Mouse (Mus musculus): ENCODE results near the gene Pth2. TPM values are rescaled to one million over a fixed set of nuclear protein-coding genes. Genes with fewer than 3 reads are reported as not detected.

The Pth2 gene
- total and polyA plus RNA-seq, 3 experiments = not detected

- Histone ChIP-seq H3K36me3 (ENCODE audit: control insufficient read depth, insufficient read depth, low read length) (no peaks in the 10 kb centered on the region), H3K4me1 (ENCODE audit: control insufficient read depth, insufficient read depth, low read length) (peaks cover 2% of the 10 kb centered on the region), H3K79me2 (replicated peaks; ENCODE audit: control insufficient read depth, insufficient read depth, low read length) (no peaks in the 10 kb centered on the region), H3K4me3 (no peak overlapping the region), H3K27me3 (ENCODE audit: control insufficient read depth, insufficient read depth, low read length) (peaks cover 8% of the 10 kb centered on the region), H3K27ac (no peak overlapping the region), H3K9ac (ENCODE audit: low read depth, low read length) (no peak overlapping the region)
- 47% methylated on average over 5 of the region's 5 CpGs for WGBS
- intact Hi-C loops (cut with DNase I) = loop anchor here (5.0 kb wide), 1 partner anchor 132 kb away; no protein-coding TSS in a partner anchor
- TF ChIP-seq CTCF (IDR thresholded peaks at IDR 0.05) (no peak), EP300 (IDR thresholded peaks at IDR 0.05; ENCODE audit: insufficient read depth, low read depth, low read length) (no peak), POLR2A (IDR thresholded peaks at IDR 0.05; ENCODE audit: insufficient read depth, low read depth, low read length) (no peak)
- DNase-seq = no peak
These were observed 16.0 kb upstream of the Pth2 start for GRCm38 (mm10) chr7:45164833-45165232.

- Histone ChIP-seq H3K4me1 (ENCODE audit: control insufficient read depth, insufficient read depth, low read length) (peaks cover 2% of the 10 kb centered on the region), H3K36me3 (ENCODE audit: control insufficient read depth, insufficient read depth, low read length) (no peaks in the 10 kb centered on the region), H3K27ac (no peak overlapping the region), H3K79me2 (replicated peaks; ENCODE audit: control insufficient read depth, insufficient read depth, low read length) (no peaks in the 10 kb centered on the region), H3K4me3 (no peak overlapping the region), H3K9ac (ENCODE audit: low read depth, low read length) (no peak overlapping the region), H3K27me3 (ENCODE audit: control insufficient read depth, insufficient read depth, low read length) (peaks cover 8% of the 10 kb centered on the region)
- TF ChIP-seq EP300 (IDR thresholded peaks at IDR 0.05; ENCODE audit: insufficient read depth, low read depth, low read length) = no peak
- no peak for TF ChIP-seq CTCF (IDR thresholded peaks at IDR 0.05)
- no peak for TF ChIP-seq POLR2A (IDR thresholded peaks at IDR 0.05; ENCODE audit: insufficient read depth, low read depth, low read length)
- 65% methylated on average over 11 of the region's 11 CpGs for WGBS
- intact Hi-C loops (cut with DNase I) = no loop called here
- DNase-seq = no peak
These were observed 15.1 kb upstream of the Pth2 start for GRCm38 (mm10) chr7:45165701-45166100.

- H3K79me2 ChIP-seq (replicated peaks; ENCODE audit: control insufficient read depth, insufficient read depth, low read length) = no peaks in the 10 kb centered on the region
- intact Hi-C loops (cut with DNase I) = no loop called here
- no peak overlapping the region for H3K9ac ChIP-seq (ENCODE audit: low read depth, low read length)
- peaks cover 8% of the 10 kb centered on the region for H3K27me3 ChIP-seq (ENCODE audit: control insufficient read depth, insufficient read depth, low read length)
- H3K4me3 ChIP-seq = no peak overlapping the region
- no peaks in the 10 kb centered on the region; the same call in 1 of the 2 replicates for H3K4me1 ChIP-seq (ENCODE audit: control insufficient read depth, insufficient read depth, low read length)
- 43% methylated on average over 9 of the region's 10 CpGs for WGBS
- TF ChIP-seq EP300 (IDR thresholded peaks at IDR 0.05; ENCODE audit: insufficient read depth, low read depth, low read length) = no peak
- TF ChIP-seq POLR2A (IDR thresholded peaks at IDR 0.05; ENCODE audit: insufficient read depth, low read depth, low read length) = no peak
- no peak for TF ChIP-seq CTCF (IDR thresholded peaks at IDR 0.05)
- DNase-seq = no peak
- H3K36me3 ChIP-seq (ENCODE audit: control insufficient read depth, insufficient read depth, low read length) = no peaks in the 10 kb centered on the region
- H3K27ac ChIP-seq = no peak overlapping the region
These were observed 13.8 kb upstream of the Pth2 start for GRCm38 (mm10) chr7:45166950-45167401.

GRCm38 (mm10) chr7:45167761-45168445 is 12.9 kb upstream of the Pth2 start:
- WGBS = 13% methylated on average over 19 of the region's 19 CpGs
- H3K9ac ChIP-seq (ENCODE audit: low read depth, low read length) = no peak overlapping the region
- H3K36me3 ChIP-seq (ENCODE audit: control insufficient read depth, insufficient read depth, low read length) = no peaks in the 10 kb centered on the region
- no peak overlapping the region for H3K27ac ChIP-seq
- peaks cover 8% of the 10 kb centered on the region for H3K27me3 ChIP-seq (ENCODE audit: control insufficient read depth, insufficient read depth, low read length)
- no peaks in the 10 kb centered on the region for H3K79me2 ChIP-seq (replicated peaks; ENCODE audit: control insufficient read depth, insufficient read depth, low read length)
- TF ChIP-seq CTCF (IDR thresholded peaks at IDR 0.05) (no peak), EP300 (IDR thresholded peaks at IDR 0.05; ENCODE audit: insufficient read depth, low read depth, low read length) (no peak)
- intact Hi-C loops (cut with DNase I) = no loop called here
- H3K4me3 ChIP-seq = no peak overlapping the region
- no peaks in the 10 kb centered on the region; the same call in 1 of the 2 replicates for H3K4me1 ChIP-seq (ENCODE audit: control insufficient read depth, insufficient read depth, low read length)
- DNase-seq = no peak

- Histone ChIP-seq H3K27ac (no peak overlapping the region), H3K4me3 (no peak overlapping the region), H3K79me2 (replicated peaks; ENCODE audit: control insufficient read depth, insufficient read depth, low read length) (no peaks in the 10 kb centered on the region), H3K9ac (ENCODE audit: low read depth, low read length) (no peak overlapping the region), H3K36me3 (ENCODE audit: control insufficient read depth, insufficient read depth, low read length) (no peaks in the 10 kb centered on the region), H3K27me3 (ENCODE audit: control insufficient read depth, insufficient read depth, low read length) (peaks cover 8% of the 10 kb centered on the region), H3K4me1 (ENCODE audit: control insufficient read depth, insufficient read depth, low read length) (no peaks in the 10 kb centered on the region; the same call in 1 of the 2 replicates)
- intact Hi-C loops (cut with DNase I) = no loop called here
- 11% methylated on average over 24 of the region's 24 CpGs for WGBS
- TF ChIP-seq EP300 (IDR thresholded peaks at IDR 0.05; ENCODE audit: insufficient read depth, low read depth, low read length) = no peak
- TF ChIP-seq POLR2A (IDR thresholded peaks at IDR 0.05; ENCODE audit: insufficient read depth, low read depth, low read length) = no peak
- TF ChIP-seq CTCF (IDR thresholded peaks at IDR 0.05) = no peak
- DNase-seq = no peak
These were observed 12.1 kb upstream of the Pth2 start for GRCm38 (mm10) chr7:45168656-45169055.

- no peaks in the 10 kb centered on the region for H3K79me2 ChIP-seq (replicated peaks; ENCODE audit: control insufficient read depth, insufficient read depth, low read length)
- H3K9ac ChIP-seq (ENCODE audit: low read depth, low read length) = no peak overlapping the region
- WGBS = 90% methylated on average over 3 of the region's 3 CpGs
- no peak for DNase-seq
- H3K27me3 ChIP-seq (ENCODE audit: control insufficient read depth, insufficient read depth, low read length) = peaks cover 5% of the 10 kb centered on the region
- no peaks in the 10 kb centered on the region for H3K36me3 ChIP-seq (ENCODE audit: control insufficient read depth, insufficient read depth, low read length)
- H3K27ac ChIP-seq = no peak overlapping the region
- no peak for TF ChIP-seq POLR2A (IDR thresholded peaks at IDR 0.05; ENCODE audit: insufficient read depth, low read depth, low read length)
- TF ChIP-seq EP300 (IDR thresholded peaks at IDR 0.05; ENCODE audit: insufficient read depth, low read depth, low read length) = no peak
- TF ChIP-seq CTCF (IDR thresholded peaks at IDR 0.05) = no peak
- intact Hi-C loops (cut with DNase I) = no loop called here
- H3K4me1 ChIP-seq (ENCODE audit: control insufficient read depth, insufficient read depth, low read length) = no peaks in the 10 kb centered on the region; the same call in 1 of the 2 replicates
- no peak overlapping the region for H3K4me3 ChIP-seq
These were observed 11.3 kb upstream of the Pth2 start for GRCm38 (mm10) chr7:45169495-45169894.

Measured in heart, adult 2 months (tissue).